Mouse (Mus musculus) embryonic facial prominence, embryonic 11.5 days (tissue): ENCODE data around the gene Inpp4a. TPM values are rescaled to one million over a fixed set of nuclear protein-coding genes. Genes with fewer than 3 reads are reported as not detected.
A peak's percentile ranks its signal among the peaks of the same experiment; 100 is the strongest.

Experiments
- ATAC-seq: fragments of 200-750 bp; cut with Nextera tagmentation; replicated peaks from 2 replicates; pipeline ENCODE4 v1.8.0; 2017; ENCODE audit warnings: low read depth; ENCODE audit not compliant: insufficient number of reproducible peaks, low FRiP score, low TSS enrichment
- DNase-seq: peaks from one replicate; pipeline ENCODE4 v3.0.0-alpha.2; 2015; ENCODE audit warnings: low spot score
- H3K27ac ChIP-seq: fragments of 300-500 bp; sonication (generic); replicated peaks from 2 replicates; pipeline ENCODE4 v1.5.1; 2014; ENCODE audit warnings: mild to moderate bottlenecking, low read depth, low read length, control low read depth
- H3K27me3 ChIP-seq: fragments of 300-500 bp; sonication (generic); 2 replicates; pipeline ENCODE4 v1.6.1; 2014; ENCODE audit warnings: mild to moderate bottlenecking, low read length, moderate library complexity, mixed read lengths; ENCODE audit not compliant: control insufficient read depth, insufficient read depth
- H3K36me3 ChIP-seq: fragments of 300-500 bp; sonication (generic); replicated peaks from 2 replicates; pipeline ENCODE4 v1.6.1; 2014; ENCODE audit warnings: low read depth, mild to moderate bottlenecking, low read length, moderate library complexity, mixed read lengths; ENCODE audit not compliant: control insufficient read depth, insufficient read depth
- H3K4me1 ChIP-seq: fragments of 300-500 bp; sonication (generic); 2 replicates; pipeline ENCODE4 v1.6.1; 2014; ENCODE audit warnings: low read length, mixed read lengths; ENCODE audit not compliant: control insufficient read depth, insufficient read depth
- H3K4me2 ChIP-seq: fragments of 300-500 bp; sonication (generic); 2 replicates; pipeline ENCODE4 v1.6.1; 2014; ENCODE audit warnings: low read depth, mild to moderate bottlenecking, control low read depth, low read length, moderate library complexity
- H3K4me3 ChIP-seq: fragments of 300-500 bp; sonication (generic); 2 replicates; pipeline ENCODE4 v1.5.1; 2014; ENCODE audit warnings: low read depth, low read length, control low read depth
- H3K9ac ChIP-seq: fragments of 300-500 bp; sonication (generic); replicated peaks from 2 replicates; pipeline ENCODE4 v1.6.1; 2014; ENCODE audit warnings: mild to moderate bottlenecking, control low read depth, low read length
- H3K9me3 ChIP-seq: fragments of 300-500 bp; sonication (generic); replicated peaks from 2 replicates; pipeline ENCODE4 v1.6.1; 2016; ENCODE audit warnings: mild to moderate bottlenecking, low read length, inconsistent platforms, mixed read lengths; ENCODE audit not compliant: control insufficient read depth
- WGBS: fragments of 180-500 bp; shearing (Covaris S2); extraction: QIAGEN DNeasy Blood & Tissue Kit; methylation state at CpG from one replicate; pipeline ENCODE4 v1.1.7; 2014; 5-methylcytosine and 5-hydroxymethylcytosine counted together
- polyA plus RNA-seq: library from polyadenylated mRNA; unstranded; fragments of >200 nt; fragmentation: Nextera tagmentation; extraction: Ambion mirVana; gene quantifications from 2 replicates; pipeline ENCODE4 v1.2.1, GENCODE M21; 2014

The Inpp4a gene
- polyA plus RNA-seq, 1 experiment from 2014 or later: 14.3 TPM

DNA sequence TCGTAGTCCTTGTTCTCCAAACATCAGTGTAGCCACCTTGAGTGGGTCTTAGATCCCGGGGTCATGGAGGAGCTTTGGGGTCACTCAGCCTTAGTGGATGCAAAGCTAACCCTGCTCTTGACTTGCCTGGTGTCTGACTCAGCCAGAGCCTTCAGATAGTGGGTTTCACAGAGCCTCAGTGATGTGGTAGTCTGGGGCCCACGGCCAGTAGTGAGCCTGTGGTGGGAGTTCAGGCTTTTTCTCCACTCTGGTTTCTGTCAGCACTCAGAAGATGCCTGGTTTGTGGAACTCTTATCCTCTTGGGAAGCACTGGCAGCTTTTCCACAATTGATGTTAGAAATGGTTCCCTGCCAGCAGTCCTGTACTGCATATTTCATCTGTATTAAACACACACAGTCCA is 84.6 kb downstream of the Inpp4a start:
- Histone ChIP-seq H3K36me3 (no peaks in the 10 kb centered on the region), H3K4me1 (no peaks in the 10 kb centered on the region), H3K9me3 (no peaks in the 10 kb centered on the region), H3K27ac (no peak overlapping the region), H3K4me3 (no peak overlapping the region), H3K27me3 (no peaks in the 10 kb centered on the region), H3K9ac (no peak overlapping the region), H3K4me2 (no peak overlapping the region)
- DNase-seq (no peak), ATAC-seq (no peak)
- 87% methylated on average over 3 of the region's 3 CpGs for WGBS

DNA sequence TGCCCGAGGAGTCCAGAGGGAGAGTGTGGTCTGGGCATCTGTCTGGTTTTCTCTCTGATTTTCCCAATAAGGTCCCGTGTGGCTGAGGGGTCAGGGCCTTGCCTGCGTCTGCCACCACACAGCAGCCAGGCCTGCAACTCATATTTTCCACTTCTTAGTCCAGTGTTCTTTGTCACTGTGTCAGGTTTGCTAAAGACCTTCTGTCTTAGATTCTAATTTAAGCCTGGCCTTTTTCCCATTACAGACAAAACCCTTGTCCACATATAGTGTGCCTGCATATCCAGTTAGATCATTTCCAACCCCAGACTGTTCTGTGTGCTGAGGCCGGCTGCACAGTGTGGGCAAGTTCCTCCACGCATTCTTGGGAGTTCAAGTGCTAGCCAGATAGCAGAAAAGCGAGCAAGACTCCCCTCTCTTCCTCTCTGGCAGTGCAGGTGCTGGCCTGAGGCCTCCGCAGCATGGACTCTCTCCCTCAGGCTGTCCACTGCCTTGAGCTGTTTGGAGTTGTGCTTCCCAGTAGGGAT is 86.8 kb downstream of the Inpp4a start:
- no peak overlapping the region for H3K4me2 ChIP-seq
- no peaks in the 10 kb centered on the region for H3K36me3 ChIP-seq
- no peak overlapping the region for H3K27ac ChIP-seq
- H3K4me1 ChIP-seq: no peaks in the 10 kb centered on the region
- DNase-seq: no peak
- H3K27me3 ChIP-seq: no peaks in the 10 kb centered on the region
- H3K9me3 ChIP-seq: no peaks in the 10 kb centered on the region
- no peak for ATAC-seq
- H3K9ac ChIP-seq: no peak overlapping the region
- H3K4me3 ChIP-seq: no peak overlapping the region
- 70% methylated on average over 7 of the region's 7 CpGs for WGBS

DNA sequence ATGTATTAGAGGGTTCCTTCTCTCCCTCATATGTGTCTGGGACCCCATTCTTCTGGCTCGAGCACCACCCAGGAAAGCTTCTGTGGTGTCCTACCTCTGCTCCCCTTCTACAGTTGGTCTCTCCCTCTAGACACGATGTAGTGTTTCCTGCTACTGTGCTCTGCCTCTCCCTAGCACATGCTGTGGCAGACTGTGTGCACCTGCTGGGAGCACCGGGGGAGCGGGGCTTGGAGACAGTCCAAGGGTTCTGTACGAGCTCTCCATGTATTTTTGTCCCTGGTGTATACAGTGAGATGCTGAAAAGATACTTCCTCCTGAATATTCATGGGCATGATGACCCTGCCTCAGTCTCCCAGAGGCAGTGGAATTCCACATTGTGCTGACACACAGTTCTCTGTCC is 93.5 kb downstream of the Inpp4a start:
- no peak overlapping the region for H3K9ac ChIP-seq
- H3K4me2 ChIP-seq: no peak overlapping the region
- no peaks in the 10 kb centered on the region for H3K36me3 ChIP-seq
- ATAC-seq: no peak
- no peak overlapping the region for H3K27ac ChIP-seq
- no peaks in the 10 kb centered on the region for H3K9me3 ChIP-seq
- H3K4me3 ChIP-seq: no peak overlapping the region
- no peaks in the 10 kb centered on the region for H3K4me1 ChIP-seq
- WGBS: 88% methylated on average over 5 of the region's 5 CpGs
- H3K27me3 ChIP-seq: no peaks in the 10 kb centered on the region
- DNase-seq: no peak

DNA sequence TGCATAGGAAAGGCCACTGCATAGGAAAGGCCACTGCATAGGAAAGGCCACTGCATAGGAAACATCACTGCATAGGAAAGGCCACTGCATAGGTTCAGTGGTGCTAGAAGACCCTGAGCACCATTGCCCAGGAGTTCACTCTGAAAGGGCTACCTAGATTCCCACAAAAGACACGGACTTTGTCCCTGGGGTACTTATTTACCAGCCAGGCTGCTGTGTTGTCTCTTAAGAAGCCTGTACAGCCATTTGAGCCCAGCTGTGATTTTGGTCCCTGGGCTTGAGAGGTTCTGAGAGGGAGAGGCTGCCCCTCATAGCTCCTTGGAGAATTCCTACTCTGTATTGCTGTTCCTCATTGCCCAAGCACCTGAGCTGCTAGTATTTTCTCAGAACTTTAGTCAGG is 96.8 kb downstream of the Inpp4a start:
- DNase-seq: no peak
- H3K4me1 ChIP-seq: no peaks in the 10 kb centered on the region
- no peak overlapping the region for H3K4me2 ChIP-seq
- no peak overlapping the region for H3K27ac ChIP-seq
- ATAC-seq: no peak
- no peaks in the 10 kb centered on the region for H3K36me3 ChIP-seq
- no peaks in the 10 kb centered on the region for H3K27me3 ChIP-seq
- WGBS: 72% methylated on average over 1 of the region's 1 CpGs
- no peaks in the 10 kb centered on the region for H3K9me3 ChIP-seq
- no peak overlapping the region for H3K9ac ChIP-seq
- no peak overlapping the region for H3K4me3 ChIP-seq

DNA sequence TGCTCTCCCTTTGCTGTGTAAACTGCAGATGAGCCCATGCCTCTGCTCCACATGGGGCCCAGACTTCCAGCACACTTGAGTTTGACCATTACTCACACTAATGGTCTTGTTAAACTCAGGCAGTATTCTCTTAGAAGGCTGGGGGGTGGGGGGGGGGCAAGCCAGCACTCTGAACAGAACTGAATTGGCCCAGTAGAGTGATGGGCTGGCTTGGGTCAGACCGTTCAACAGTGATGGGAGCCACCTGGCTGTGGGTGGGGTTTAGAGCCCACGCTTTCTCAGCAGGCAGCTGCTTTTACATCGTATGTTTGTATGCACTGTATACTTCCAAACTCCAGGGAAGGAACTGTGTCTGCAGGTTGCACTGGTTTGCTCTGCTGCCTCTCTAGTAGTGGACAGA is 99.3 kb downstream of the Inpp4a start:
- H3K27me3 ChIP-seq: no peaks in the 10 kb centered on the region
- no peak overlapping the region for H3K9ac ChIP-seq
- 74% methylated on average over 3 of the region's 3 CpGs for WGBS
- no peaks in the 10 kb centered on the region for H3K9me3 ChIP-seq
- ATAC-seq (no peak), DNase-seq (no peak)
- H3K27ac ChIP-seq: no peak overlapping the region
- no peak overlapping the region for H3K4me2 ChIP-seq
- no peaks in the 10 kb centered on the region for H3K36me3 ChIP-seq
- H3K4me1 ChIP-seq: no peaks in the 10 kb centered on the region
- H3K4me3 ChIP-seq: no peak overlapping the region

DNA sequence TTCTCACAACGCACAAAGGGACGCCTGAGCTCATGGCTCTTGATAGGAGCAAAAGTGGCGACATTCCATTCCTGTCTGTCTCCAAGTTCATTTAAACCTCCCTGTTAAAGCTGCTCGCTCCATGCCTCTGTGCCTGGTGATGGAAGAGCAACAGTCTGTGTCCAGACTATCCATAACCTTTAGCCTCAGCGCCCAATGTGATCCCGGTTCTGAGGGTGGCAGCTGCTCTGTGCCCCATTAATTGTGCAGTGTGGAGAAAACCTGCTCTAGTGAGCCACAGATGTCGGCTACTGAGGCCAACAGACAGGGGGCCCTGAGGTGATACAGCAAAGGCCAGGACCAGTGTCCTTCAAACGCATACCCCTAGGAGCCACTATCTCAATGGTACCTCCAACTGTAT is 100.1 kb downstream of the Inpp4a start:
- Histone ChIP-seq H3K4me1 (no peaks in the 10 kb centered on the region), H3K27ac (no peak overlapping the region), H3K9me3 (no peaks in the 10 kb centered on the region), H3K27me3 (no peaks in the 10 kb centered on the region), H3K36me3 (no peaks in the 10 kb centered on the region), H3K4me3 (no peak overlapping the region), H3K9ac (no peak overlapping the region), H3K4me2 (no peak overlapping the region)
- DNase-seq (no peak), ATAC-seq (no peak)
- WGBS: 86% methylated on average over 8 of the region's 8 CpGs

DNA sequence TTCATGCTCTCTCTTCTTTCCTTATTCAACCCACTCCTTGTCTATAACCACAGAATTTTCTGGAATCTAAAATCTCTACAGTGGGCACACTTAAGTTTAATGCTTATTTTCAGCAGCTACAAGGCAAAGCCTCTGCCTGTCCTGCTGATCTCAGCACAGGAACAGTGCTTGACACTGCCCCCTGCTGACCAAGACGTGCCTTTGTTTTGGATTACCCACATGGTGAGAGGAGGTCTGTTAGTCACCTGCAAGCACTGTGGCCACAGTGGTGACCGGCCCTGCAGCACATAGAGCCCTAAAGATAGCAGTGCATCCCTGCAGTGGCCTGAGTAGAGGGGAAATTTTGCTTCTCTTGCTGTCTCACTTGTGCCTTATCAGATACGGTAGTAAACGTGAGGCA is 102.0 kb downstream of the Inpp4a start:
- DNase-seq: peak; percentile 71
- no peaks in the 10 kb centered on the region for H3K9me3 ChIP-seq
- H3K27me3 ChIP-seq: no peaks in the 10 kb centered on the region
- no peak overlapping the region for H3K4me3 ChIP-seq
- WGBS: 58% methylated on average over 4 of the region's 4 CpGs
- no peaks in the 10 kb centered on the region for H3K36me3 ChIP-seq
- no peak overlapping the region for H3K9ac ChIP-seq
- peak; percentile 34; the same call in 1 of the 2 replicates for ATAC-seq
- H3K4me1 ChIP-seq: no peaks in the 10 kb centered on the region
- H3K27ac ChIP-seq: no peak overlapping the region
- H3K4me2 ChIP-seq: no peak overlapping the region

DNA sequence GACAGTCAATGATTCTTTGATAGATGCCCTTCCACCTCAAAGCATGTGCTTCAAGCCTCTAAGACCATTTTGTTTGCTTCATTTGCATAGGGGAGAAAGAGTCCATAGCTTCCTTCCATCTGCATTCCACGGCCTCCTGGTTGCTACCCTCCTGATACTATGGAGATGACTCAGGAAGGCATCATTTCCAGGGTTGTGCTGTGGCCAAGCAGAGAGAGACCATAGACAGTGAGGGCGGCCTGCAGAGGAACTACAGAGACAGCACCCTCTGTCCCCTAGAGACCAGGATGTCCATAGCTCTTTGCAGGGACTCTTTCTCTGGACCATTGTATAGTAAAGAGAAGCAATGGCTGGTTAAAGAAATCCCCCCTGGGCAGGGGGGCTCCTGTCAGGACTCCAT is 105.5 kb downstream of the Inpp4a start:
- Histone ChIP-seq H3K9me3 (no peaks in the 10 kb centered on the region), H3K4me1 (no peaks in the 10 kb centered on the region), H3K4me3 (no peak overlapping the region), H3K9ac (no peak overlapping the region), H3K27ac (no peak overlapping the region), H3K4me2 (no peak overlapping the region), H3K36me3 (no peaks in the 10 kb centered on the region), H3K27me3 (no peaks in the 10 kb centered on the region)
- no peak for ATAC-seq
- WGBS: 94% methylated on average over 2 of the region's 2 CpGs
- DNase-seq: no peak
